In genomic region chr19:33318785-33319184, GRCm38 (mm10) we compare ENCODE assay signal across 14 mouse cellular contexts.
"Had no signal": no experiment of that assay in that cellular context is flagged by ENCODE, and none has a peak within 500 bp of the region (broad histone marks: within the 10 kb centered on the region; RNA-seq: fewer than 3 reads in every experiment).

No protein-coding gene starts in this region.

- DNase-seq: kidney, adult 18-20 months; kidney, adult 9 months; kidney, postnatal 14 days; kidney, postnatal 4 days; layer of hippocampus, postnatal 36 days; left cerebral cortex, postnatal 4 days; liver, postnatal 0 days; lung, embryonic 14.5 days; spleen, adult 18-20 months; thymus, adult 18-20 months; thymus, postnatal 36 days had no signal

- ATAC-seq: intestine, embryonic 16.5 days; liver, postnatal 0 days; lung, postnatal 0 days; midbrain, embryonic 15.5 days had no signal
